Mouse (Mus musculus): ENCODE results near the gene Csnk1g2.
"Not testable (repeated sequence)": the region's sequence is repeated elsewhere in the genome, so short reads cannot be mapped to it uniquely, and the experiment has no call there.

The Csnk1g2 gene

GRCm38 (mm10) chr10:80623457-80624191 lies 986 bp downstream of the Csnk1g2 start:
- DNase-seq, result peak; percentile 72 to 84

- DNase-seq, result no peak
Measured at GRCm38 (mm10) chr10:80625764-80626163, 3.1 kb downstream of the Csnk1g2 start.

DNA sequence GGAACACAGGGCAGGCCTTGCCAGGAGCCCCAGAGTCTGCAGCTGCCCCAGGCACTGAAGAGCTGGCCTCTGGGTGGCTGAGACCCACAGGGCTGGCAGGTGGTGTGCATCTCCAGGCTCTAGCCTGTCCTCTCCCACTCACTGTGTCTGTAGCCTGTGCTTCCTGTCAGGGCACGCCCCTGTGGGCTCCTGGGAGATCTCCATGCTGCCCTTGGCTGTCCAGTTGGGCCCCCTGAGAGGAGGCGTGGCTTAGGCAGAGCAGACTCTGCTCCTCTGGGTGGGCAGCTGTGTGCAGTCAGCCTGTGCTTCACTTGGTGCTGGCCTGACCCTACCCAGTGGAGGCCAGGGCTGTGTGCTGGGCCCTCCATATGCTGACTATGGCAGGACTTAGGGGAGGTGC lies 5.0 kb downstream of the Csnk1g2 start:
- peak; percentile 51 to 54 for DNase-seq

GRCm38 (mm10) chr10:80628925-80629324 lies 6.3 kb downstream of the Csnk1g2 start:
- DNase-seq, result no peak

GRCm38 (mm10) chr10:80635345-80635744 lies 12.7 kb downstream of the Csnk1g2 start:
- DNase-seq, result peak; percentile 70

DNA sequence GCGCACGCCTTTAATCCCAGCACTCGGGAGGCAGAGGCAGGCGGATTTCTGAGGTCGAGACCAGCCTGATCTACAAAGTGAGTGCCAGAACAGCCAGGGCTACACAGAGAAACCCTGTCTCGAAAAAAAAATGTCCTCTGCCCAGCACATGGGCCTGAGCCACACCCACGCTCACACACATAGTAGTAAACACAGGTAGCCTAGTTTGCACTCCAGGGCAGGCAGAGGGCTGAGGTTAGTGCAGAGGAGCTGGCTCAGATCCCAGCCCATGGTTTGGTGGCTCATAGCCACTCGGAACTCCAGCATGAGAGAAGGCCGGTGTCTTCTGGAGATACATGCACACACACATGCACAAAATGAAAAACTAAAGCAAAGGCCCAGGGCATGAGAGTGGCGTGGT lies 24.3 kb downstream of the Csnk1g2 start:
- peak in 1 of 2 experiments; percentile 48 for DNase-seq

DNA sequence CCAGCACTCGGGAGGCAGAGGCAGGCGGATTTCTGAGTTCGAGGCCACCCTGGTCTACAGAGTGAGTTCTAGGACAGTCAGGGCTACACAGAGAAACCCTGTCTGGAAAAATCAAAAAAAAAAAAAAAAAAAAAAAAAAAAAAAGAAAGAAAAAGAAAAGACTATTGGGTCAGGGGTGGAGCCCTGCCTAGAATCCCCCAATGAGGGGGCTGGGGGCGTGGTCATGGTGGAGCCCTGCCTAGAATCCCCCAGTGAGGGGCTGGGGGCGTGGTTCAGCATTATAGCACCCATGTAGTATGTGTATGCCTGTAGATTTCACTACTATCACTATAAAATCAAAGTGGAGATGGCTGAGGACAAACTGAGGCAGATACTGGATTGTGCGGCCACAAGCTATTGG lies 27.3 kb downstream of the Csnk1g2 start:
- not testable (repeated sequence) for DNase-seq

DNA sequence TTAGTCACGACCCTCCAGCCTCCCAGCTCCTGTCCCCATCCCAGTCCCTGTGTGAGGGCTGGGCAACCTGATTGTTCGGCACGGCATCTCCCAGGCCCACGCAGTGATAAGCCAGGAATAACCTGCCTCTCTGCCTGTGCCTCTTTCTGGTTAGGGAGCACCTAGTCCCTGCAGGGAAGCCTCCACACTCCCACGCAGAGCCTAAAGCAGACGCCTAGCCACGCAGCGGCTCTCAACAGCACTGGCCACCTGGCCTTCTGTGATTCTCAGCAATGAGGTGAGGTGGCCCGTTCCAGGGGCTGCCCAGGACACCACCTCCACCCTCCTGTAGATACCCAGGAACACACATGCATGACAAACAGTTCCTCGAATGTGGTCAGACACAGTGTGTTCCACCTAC lies 27.8 kb downstream of the Csnk1g2 start:
- no peak for DNase-seq

- DNase-seq, result no peak
Measured at GRCm38 (mm10) chr10:80653156-80653720, 30.6 kb downstream of the Csnk1g2 start.

GRCm38 (mm10) chr10:80654866-80655265 lies 32.2 kb downstream of the Csnk1g2 start:
- DNase-seq, result no peak

DNA sequence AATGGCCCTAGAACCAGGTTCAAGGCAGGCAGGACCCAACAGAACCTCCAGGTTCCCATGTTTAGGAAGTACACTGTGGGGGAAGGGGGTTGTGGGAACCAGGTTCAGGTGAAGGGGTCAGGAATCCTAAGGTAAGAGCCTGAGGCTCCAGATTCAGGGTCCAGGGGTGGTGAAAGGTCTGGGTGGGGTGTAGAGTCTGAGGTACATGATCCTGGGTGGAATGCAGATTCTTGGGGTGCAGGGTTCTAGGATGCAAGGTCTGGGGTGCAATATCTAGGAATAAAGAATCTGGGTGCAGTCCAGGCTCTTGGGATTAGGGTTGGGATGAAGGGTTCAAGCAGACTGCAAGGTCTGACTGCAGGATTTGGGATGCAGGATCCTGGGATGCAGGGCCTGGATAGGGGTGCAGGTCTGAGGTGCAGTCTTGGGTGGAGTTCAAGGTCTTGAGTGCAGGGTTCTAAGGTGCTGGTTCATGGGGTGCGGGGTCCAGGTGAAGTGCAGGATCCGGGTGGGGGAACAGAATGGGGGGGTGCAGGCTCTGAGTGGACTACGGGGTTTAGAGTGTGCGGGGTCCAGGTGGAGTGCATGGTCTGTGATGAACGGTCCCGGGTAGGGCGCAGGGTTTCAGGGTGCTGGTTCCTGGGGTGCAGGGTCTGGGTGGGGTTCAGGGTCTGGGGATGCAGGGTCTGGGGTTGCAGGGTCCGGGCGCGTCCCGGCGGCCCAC lies 32.9 kb downstream of the Csnk1g2 start:
- no peak for DNase-seq

GRCm38 (mm10) chr10:80656130-80656862 lies 33.7 kb downstream of the Csnk1g2 start:
- DNase-seq, result peak; percentile 99

DNA sequence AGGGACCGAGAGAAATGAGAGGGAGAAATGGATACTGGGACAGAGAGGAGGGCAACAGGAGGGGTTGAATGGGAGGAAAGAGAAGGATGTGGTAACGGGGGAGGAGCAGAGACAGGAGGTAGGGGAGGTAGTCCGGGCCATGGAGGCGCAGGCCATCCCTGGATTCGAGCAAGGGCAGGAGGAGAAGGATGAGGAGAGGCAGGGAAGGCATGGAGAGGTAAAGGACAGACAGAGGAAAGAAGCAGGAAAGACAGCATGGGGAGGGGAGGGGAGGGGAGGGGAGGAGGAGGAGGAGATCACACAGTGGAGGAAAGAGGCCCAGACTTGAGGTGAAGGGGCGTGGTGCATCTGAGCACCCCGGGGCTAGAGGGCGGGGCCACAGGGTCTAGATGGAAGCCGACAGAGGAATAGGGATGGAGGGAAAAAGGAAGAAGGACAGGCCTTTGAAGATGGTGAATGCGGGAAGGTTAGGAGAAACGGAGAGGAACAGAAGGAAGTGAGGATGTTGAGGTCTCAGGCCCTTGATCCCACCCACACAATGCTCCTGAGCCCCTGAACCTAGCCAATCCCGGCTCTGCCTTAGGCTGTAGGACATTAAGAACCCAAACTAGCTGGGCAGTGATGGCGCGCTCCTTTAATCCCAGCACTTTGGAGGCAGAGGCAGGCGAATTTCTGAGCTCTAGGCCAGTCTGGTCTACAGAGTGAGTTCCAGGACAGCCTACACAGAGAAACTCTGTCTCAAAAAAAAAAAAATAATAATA lies 34.4 kb downstream of the Csnk1g2 start, which contains the start of gene Btbd2:
TSS of gene Btbd2 (minus strand) at position 209 of the 761 bp plus-strand sequence.
- peak in 1 of 2 experiments; percentile 70 for DNase-seq

GRCm38 (mm10) chr10:80658194-80658840 lies 35.7 kb downstream of the Csnk1g2 start:
- no peak for DNase-seq

- DNase-seq, result no peak
Measured at GRCm38 (mm10) chr10:80658841-80659202, 36.2 kb downstream of the Csnk1g2 start.

DNA sequence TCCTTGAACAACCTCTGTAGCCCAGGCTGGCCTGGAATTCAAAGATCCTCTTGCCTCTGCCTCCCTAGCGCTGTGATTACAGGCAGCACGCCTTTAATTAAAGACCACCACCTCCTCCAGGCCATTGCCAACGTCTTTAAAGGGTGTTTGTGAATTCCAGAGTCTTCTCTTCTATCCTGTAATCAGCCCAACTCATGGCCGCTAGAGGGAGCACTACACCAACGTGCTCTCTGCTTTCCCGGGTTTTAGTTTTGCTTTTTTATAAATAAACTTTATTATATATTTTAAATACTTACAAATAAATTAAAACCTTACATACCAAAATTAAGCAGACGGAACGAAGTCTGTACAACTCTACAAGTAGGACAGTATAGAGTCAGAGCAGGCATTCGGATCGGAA lies 36.6 kb downstream of the Csnk1g2 start:
- DNase-seq, result peak; percentile 82 to 93

GRCm38 (mm10) chr10:80661149-80661548 lies 38.5 kb downstream of the Csnk1g2 start:
- peak; percentile 74 to 86 for DNase-seq

DNA sequence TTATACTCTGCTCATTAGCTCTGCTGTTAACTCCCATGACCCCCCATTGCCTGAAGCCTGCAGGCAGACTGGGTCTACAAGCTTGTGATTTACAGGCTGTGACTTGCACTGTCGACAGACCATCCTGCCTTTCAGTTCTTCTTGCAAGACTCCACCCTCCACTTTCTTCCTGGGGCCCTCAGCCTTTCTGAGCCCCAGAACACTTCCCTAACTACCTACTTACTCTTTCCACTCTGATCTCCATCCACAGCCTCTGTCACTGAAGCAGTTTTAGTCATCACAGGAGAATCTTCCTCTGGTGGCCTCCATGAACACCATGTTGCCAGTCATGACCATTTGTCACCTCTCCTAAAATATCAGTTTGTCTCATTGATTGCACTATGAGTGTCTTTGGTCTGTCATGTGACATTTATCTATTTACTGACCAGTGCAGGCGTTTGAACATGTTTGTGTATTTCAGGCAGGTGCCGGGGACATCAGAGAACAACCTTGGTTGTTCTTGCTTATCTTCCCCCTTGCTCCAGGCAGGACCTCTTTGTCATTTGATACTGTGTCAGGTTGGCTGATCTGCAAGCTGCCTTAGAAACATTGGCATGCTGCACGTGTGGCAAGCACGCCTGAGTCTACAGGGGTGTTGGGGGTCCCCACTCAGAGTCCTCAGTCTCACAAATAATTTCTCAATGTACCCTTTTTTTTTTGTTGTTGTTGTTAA lies 41.0 kb downstream of the Csnk1g2 start:
- DNase-seq, result no peak

DNA sequence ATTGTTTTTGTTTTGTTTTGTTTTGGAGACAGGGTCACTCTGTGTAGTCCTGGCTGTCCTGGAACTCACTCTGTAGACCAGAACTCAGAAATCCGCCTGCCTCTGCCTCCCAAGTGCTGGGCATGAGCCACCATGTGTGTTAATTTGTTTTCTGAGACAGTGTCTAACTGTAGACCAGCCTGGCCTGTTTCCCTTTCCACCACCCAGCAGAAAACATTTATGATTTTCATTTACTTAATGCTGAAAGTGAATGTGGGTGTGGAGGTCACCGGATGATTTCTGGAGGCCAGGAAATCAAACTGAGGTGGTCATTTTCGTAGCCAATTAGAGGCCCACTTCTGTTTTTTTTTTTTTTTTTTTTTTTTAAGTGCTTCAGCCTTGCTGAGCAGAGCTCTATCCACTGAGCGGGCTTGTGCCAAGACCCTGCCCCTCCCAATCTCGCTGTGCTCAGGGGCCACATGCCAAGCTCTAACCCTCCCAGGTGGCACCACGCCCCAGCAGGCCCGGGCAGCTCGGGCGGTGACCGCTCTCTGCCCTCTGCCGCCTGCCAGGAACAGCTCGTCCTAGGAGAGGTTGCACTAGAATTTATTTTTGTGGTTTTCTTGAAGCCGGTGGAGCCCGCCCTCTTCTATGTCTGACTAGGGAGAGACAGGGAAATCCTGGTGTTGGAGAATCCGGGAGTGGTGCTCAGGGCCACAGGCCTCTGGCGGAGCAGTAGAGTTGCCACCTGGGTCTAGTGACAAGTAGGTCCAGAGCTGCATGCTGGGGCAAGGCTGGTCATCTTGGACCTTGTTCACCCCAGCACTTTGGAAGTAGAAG lies 41.8 kb downstream of the Csnk1g2 start:
- DNase-seq, result peak; percentile 95 to 97

GRCm38 (mm10) chr10:80665016-80665380 lies 42.4 kb downstream of the Csnk1g2 start:
- DNase-seq, result peak; percentile 88 to 92
